Mouse (Mus musculus): ENCODE measurements around the gene Syt12.
"Not testable (repeated sequence)": the region's sequence is repeated elsewhere in the genome, so short reads cannot be mapped to it uniquely, and the experiment has no call there.

DNA sequence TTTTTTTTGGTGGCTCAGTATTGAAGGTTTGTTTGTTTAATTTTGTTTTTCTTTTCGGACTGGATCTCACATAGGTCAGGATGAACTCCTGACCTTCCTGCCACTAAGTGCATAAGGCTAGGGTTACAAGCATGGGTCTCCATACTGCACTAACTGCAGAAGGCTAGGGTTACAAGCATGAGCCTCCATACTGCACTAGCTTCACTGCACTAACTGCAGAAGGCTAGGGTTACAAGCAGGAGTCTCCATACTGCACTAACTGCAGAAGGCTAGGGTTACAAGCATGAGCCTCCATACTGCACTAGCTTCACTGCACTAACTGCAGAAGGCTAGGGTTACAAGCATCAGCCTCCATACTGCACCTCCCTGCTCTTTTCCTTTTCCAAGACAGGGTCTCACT lies 23.2 kb downstream of the Syt12 start:
- TF ChIP-seq POLR2A (IDR thresholded peaks at IDR 0.05; ENCODE audit: borderline replicate concordance, extremely low read depth, low read depth, low read length); CTCF (IDR thresholded peaks at IDR 0.05; ENCODE audit: insufficient read depth, low read length): not testable (repeated sequence)
